Mouse (Mus musculus) stomach, embryonic 16.5 days (tissue): ENCODE results near the gene Cebpa. TPM values are rescaled to one million over a fixed set of nuclear protein-coding genes. Genes with fewer than 3 reads are reported as not detected.

ENCODE experiments used
- ATAC-seq: fragments of 200-750 bp; cut with Nextera tagmentation; 2 replicates; pipeline ENCODE4 v1.8.0; 2017; ENCODE audit warnings: moderate number of reproducible peaks, moderate TSS enrichment; ENCODE audit not compliant: insufficient read depth, low FRiP score
- H3K27ac ChIP-seq: fragments of 300-500 bp; sonication (generic); 2 replicates; pipeline ENCODE4 v1.5.1; 2014; ENCODE audit warnings: low read length
- H3K27me3 ChIP-seq: fragments of 300-500 bp; sonication (generic); 2 replicates; pipeline ENCODE4 v1.6.1; 2014; ENCODE audit warnings: low read length, control low read depth, mixed read lengths; ENCODE audit not compliant: control insufficient read depth, insufficient read depth
- H3K36me3 ChIP-seq: fragments of 300-500 bp; sonication (generic); 2 replicates; pipeline ENCODE4 v1.6.1; 2014; ENCODE audit warnings: low read length; ENCODE audit not compliant: control insufficient read depth, insufficient read depth
- H3K4me1 ChIP-seq: fragments of 300-500 bp; sonication (generic); 2 replicates; pipeline ENCODE4 v1.6.1; 2014; ENCODE audit warnings: low read length, control low read depth, mixed read lengths; ENCODE audit not compliant: control insufficient read depth, insufficient read depth
- H3K4me2 ChIP-seq: fragments of 300-500 bp; sonication (generic); 2 replicates; pipeline ENCODE4 v1.6.1; 2014; ENCODE audit warnings: low read depth, low read length, mixed read lengths
- H3K4me3 ChIP-seq: fragments of 300-500 bp; sonication (generic); replicated peaks from 2 replicates; pipeline ENCODE4 v1.5.1; 2014; ENCODE audit warnings: mild to moderate bottlenecking, low read length
- H3K9ac ChIP-seq: fragments of 300-500 bp; sonication (generic); 2 replicates; pipeline ENCODE4 v1.6.1; 2014; ENCODE audit warnings: low read length
- H3K9me3 ChIP-seq: fragments of 300-500 bp; sonication (generic); replicated peaks from 2 replicates; pipeline ENCODE4 v1.6.1; 2016; ENCODE audit warnings: low read length, control low read depth; ENCODE audit not compliant: control insufficient read depth
- WGBS: fragments of 180-500 bp; shearing (Covaris S2); extraction: QIAGEN DNeasy Blood & Tissue Kit; methylation state at CpG from one replicate; pipeline ENCODE4 v1.1.7; 2014; 5-methylcytosine and 5-hydroxymethylcytosine counted together
- polyA plus RNA-seq: library from polyadenylated mRNA; unstranded; fragments of >200 nt; fragmentation: Nextera tagmentation; extraction: Ambion mirVana; gene quantifications from 2 replicates; pipeline ENCODE4 v1.2.1, GENCODE M21; 2015

Cebpa gene
- polyA plus RNA-seq, 1 experiment from 2014 or later, result 2.8 TPM

DNA sequence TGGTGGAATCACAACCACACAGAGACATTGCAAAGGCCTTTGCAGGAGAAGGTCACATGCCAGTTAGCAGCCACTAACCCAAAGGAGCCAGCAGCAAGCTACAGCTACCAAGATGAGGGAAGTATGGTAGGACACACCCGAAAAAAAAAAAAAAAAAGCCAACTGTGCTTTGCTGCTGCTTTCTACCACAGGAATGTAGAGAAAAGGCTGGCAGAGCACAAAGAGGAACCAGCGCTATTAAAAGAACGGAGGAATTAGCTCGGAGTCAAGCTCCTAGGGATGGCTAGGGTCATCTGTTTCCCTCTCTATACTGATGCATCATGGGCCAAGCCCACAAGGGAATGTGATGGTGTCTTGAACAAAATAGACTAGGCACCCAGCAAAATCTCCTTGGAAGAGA lies 20.3 kb upstream of the Cebpa start:
- Histone ChIP-seq H3K9me3 (0 out of 2 replicates have a peak, but pooled peaks cover 3% of the 10 kb centered on the region), H3K36me3 (no peaks in the 10 kb centered on the region), H3K4me3 (no peak overlapping the region), H3K9ac (no peak overlapping the region), H3K4me1 (no peaks in the 10 kb centered on the region), H3K27ac (no peak overlapping the region), H3K27me3 (no peaks in the 10 kb centered on the region), H3K4me2 (no peak overlapping the region)
- ATAC-seq, result no peak
- 60% methylated on average over 4 of the region's 4 CpGs for WGBS

DNA sequence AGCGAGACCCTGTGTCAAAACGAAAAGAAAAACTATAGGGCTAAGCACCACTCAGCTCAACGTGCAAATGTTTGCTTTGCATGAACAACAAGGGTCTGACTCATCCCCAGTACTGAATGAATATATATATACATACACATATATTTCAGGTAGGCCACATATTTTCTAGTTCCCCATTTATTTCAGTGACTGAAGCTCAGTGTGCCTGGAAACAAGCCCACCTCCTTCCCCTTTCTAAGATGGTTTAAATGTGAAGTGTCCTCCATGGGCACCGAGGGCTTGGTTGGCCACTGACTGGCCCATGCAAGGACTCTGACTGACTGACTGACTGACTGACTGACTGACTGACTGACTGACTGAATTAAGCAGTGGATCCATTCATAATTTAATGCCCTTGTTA lies 19.6 kb upstream of the Cebpa start:
- no peaks in the 10 kb centered on the region for H3K27me3 ChIP-seq
- no peak overlapping the region for H3K27ac ChIP-seq
- ATAC-seq, result no peak
- WGBS, result 80% methylated on average over 4 of the region's 4 CpGs
- H3K4me3 ChIP-seq, result no peak overlapping the region
- no peaks in the 10 kb centered on the region for H3K9me3 ChIP-seq
- no peaks in the 10 kb centered on the region for H3K4me1 ChIP-seq
- no peak overlapping the region for H3K9ac ChIP-seq
- no peaks in the 10 kb centered on the region for H3K36me3 ChIP-seq
- H3K4me2 ChIP-seq, result no peak overlapping the region

DNA sequence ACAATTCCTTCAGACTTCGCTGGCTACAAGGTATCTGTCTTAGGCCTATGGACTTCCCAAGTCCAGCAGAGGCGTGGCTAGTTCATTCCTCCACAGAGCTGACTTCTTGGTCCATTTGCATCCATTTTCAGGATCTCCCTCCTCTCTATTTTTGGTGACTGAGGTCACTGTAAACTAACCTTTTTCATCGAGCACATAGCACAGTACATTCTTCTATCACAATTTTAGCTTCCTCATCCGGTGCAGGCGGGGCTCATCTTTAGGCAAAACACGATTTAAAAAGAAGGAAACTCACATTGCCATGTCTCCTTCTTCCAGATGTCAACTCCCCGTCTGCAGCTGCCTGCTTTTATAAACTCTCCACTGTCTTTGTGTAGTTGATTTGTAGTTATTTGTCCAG lies 12.5 kb upstream of the Cebpa start:
- no peak overlapping the region for H3K9ac ChIP-seq
- H3K4me3 ChIP-seq, result no peak overlapping the region
- WGBS, result 49% methylated on average over 7 of the region's 7 CpGs
- no peak for ATAC-seq
- no peak overlapping the region for H3K4me2 ChIP-seq
- no peaks in the 10 kb centered on the region for H3K36me3 ChIP-seq
- H3K27ac ChIP-seq, result no peak overlapping the region
- no peaks in the 10 kb centered on the region for H3K27me3 ChIP-seq
- peaks cover 6% of the 10 kb centered on the region; the same call in 1 of the 2 replicates for H3K4me1 ChIP-seq
- H3K9me3 ChIP-seq, result no peaks in the 10 kb centered on the region

- H3K4me1 ChIP-seq, result peaks cover 6% of the 10 kb centered on the region; the same call in 1 of the 2 replicates
- no peaks in the 10 kb centered on the region for H3K9me3 ChIP-seq
- H3K36me3 ChIP-seq, result no peaks in the 10 kb centered on the region
- 9% methylated on average over 3 of the region's 3 CpGs for WGBS
- peak overlapping the region; percentile 36; the same call in 1 of the 2 replicates for H3K9ac ChIP-seq
- H3K4me3 ChIP-seq, result no peak overlapping the region
- ATAC-seq, result peak; percentile 52; the same call in 1 of the 2 replicates
- H3K27ac ChIP-seq, result no peak overlapping the region
- H3K4me2 ChIP-seq, result no peak overlapping the region
- no peaks in the 10 kb centered on the region for H3K27me3 ChIP-seq
These were observed 11.5 kb upstream of the Cebpa start for GRCm38 (mm10) chr7:35107630-35108029.

- H3K9ac ChIP-seq, result no peak overlapping the region
- ATAC-seq, result no peak
- peaks cover 10% of the 10 kb centered on the region for H3K4me1 ChIP-seq
- no peak overlapping the region for H3K4me3 ChIP-seq
- H3K9me3 ChIP-seq, result no peaks in the 10 kb centered on the region
- WGBS, result 32% methylated on average over 2 of the region's 2 CpGs
- no peak overlapping the region for H3K27ac ChIP-seq
- H3K27me3 ChIP-seq, result no peaks in the 10 kb centered on the region
- H3K4me2 ChIP-seq, result no peak overlapping the region
- no peaks in the 10 kb centered on the region for H3K36me3 ChIP-seq
These were observed 11.0 kb upstream of the Cebpa start for GRCm38 (mm10) chr7:35108046-35108445.

DNA sequence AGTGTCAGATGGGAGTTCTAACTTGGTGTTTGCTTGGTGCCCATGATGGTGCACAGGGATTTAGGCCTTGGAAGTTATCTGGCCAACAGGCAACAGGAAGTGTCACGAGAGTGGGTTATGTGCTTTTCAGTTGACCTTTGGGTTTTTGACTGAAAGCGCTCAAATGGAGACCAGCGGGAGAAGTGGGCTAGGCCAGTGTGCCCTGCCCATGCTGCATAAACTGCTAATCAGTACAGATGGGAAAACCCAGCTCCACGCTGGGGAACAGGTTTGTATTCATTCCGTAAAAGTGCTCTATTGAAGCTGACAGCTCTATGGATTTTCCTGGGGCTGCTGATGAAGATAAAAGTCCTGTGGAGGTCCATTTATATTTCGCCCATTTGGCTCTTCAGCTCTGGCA lies 10.4 kb upstream of the Cebpa start:
- WGBS, result 58% methylated on average over 6 of the region's 6 CpGs
- Histone ChIP-seq H3K27ac (no peak overlapping the region; the same call in 1 of the 2 replicates), H3K4me2 (no peak overlapping the region), H3K27me3 (no peaks in the 10 kb centered on the region), H3K4me1 (peaks cover 12% of the 10 kb centered on the region), H3K4me3 (no peak overlapping the region), H3K9me3 (no peaks in the 10 kb centered on the region), H3K36me3 (no peaks in the 10 kb centered on the region), H3K9ac (no peak overlapping the region)
- no peak for ATAC-seq

GRCm38 (mm10) chr7:35113136-35113535 lies 6.0 kb upstream of the Cebpa start:
- H3K9ac ChIP-seq, result peak overlapping the region; percentile 9; the same call in 1 of the 2 replicates
- H3K27me3 ChIP-seq, result 0 out of 2 replicates have a peak, but pooled peaks cover 4% of the 10 kb centered on the region
- WGBS, result 43% methylated on average over 4 of the region's 4 CpGs
- H3K9me3 ChIP-seq, result no peaks in the 10 kb centered on the region
- no peak overlapping the region for H3K4me2 ChIP-seq
- H3K4me3 ChIP-seq, result no peak overlapping the region
- peak overlapping the region; percentile 7; the same call in 1 of the 2 replicates for H3K27ac ChIP-seq
- H3K36me3 ChIP-seq, result no peaks in the 10 kb centered on the region
- ATAC-seq, result no peak
- H3K4me1 ChIP-seq, result peaks cover 5% of the 10 kb centered on the region; the same call in 1 of the 2 replicates

- 71% methylated on average over 5 of the region's 5 CpGs for WGBS
- Histone ChIP-seq H3K9ac (no peak overlapping the region), H3K4me1 (peaks cover 5% of the 10 kb centered on the region; the same call in 1 of the 2 replicates), H3K36me3 (no peaks in the 10 kb centered on the region), H3K4me2 (no peak overlapping the region), H3K27ac (no peak overlapping the region), H3K9me3 (no peaks in the 10 kb centered on the region), H3K27me3 (0 out of 2 replicates have a peak, but pooled peaks cover 4% of the 10 kb centered on the region), H3K4me3 (no peak overlapping the region)
- no peak for ATAC-seq
These were observed 5.4 kb upstream of the Cebpa start for GRCm38 (mm10) chr7:35113721-35114120.

DNA sequence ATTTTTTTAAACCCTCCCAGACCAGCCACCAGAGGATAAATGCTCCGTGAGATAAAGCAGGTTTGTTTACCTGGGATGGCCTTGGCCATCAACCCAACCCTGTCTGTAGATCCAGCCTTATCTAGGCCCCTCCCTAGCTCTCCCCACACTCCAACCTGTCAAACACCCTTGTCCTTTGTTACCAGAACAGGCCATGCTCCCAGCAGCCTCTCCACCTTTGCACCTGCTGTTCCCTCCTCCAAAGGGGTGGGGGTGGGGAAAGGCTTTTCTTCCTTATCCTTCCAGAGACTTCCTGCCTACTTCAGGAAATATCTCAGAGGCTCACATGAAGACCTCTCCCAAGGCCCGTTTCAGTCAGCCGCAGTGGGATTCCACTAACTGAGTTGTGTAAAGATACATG lies 2.6 kb upstream of the Cebpa start:
- 31% methylated on average over 3 of the region's 3 CpGs for WGBS
- Histone ChIP-seq H3K27me3 (peaks cover 17% of the 10 kb centered on the region), H3K4me3 (no peak overlapping the region), H3K9ac (no peak overlapping the region), H3K27ac (peak overlapping the region; percentile 56; the same call in 1 of the 2 replicates), H3K36me3 (no peaks in the 10 kb centered on the region), H3K4me1 (peaks cover 16% of the 10 kb centered on the region; the same call in 1 of the 2 replicates), H3K9me3 (no peaks in the 10 kb centered on the region), H3K4me2 (no peak overlapping the region)
- peak; percentile 57; the same call in 1 of the 2 replicates for ATAC-seq
